Mouse (Mus musculus) adrenal gland, postnatal 14 days (tissue): Measurements from ENCODE around the gene Slk. TPM values are rescaled to one million over a fixed set of nuclear protein-coding genes. Genes with fewer than 3 reads are reported as not detected.

Experiments used
- DNase-seq: peaks from one replicate; pipeline ENCODE4 v3.0.0; 2021; ENCODE audit warnings: mixed read lengths
- total RNA-seq: library from RNA; stranded (reverse); gene quantifications from 2 replicates; pipeline ENCODE4 v1.2.3, GENCODE M21; 2021

The Slk gene
- total RNA-seq, 1 experiment from 2014 or later, result 49.7 TPM

- no peak for DNase-seq
These were observed 72.8 kb downstream of the Slk start for GRCm38 (mm10) chr19:47652255-47652654.

GRCm38 (mm10) chr19:47653173-47653572, 73.7 kb downstream of the Slk start:
- no peak for DNase-seq

- DNase-seq, result peak; percentile 62
These were observed 75.4 kb downstream of the Slk start for GRCm38 (mm10) chr19:47654896-47655295.

- DNase-seq, result peak; percentile 82
These were observed 79.5 kb downstream of the Slk start for GRCm38 (mm10) chr19:47658914-47659535.

GRCm38 (mm10) chr19:47659765-47660408, 80.4 kb downstream of the Slk start:
- DNase-seq, result no peak

- no peak for DNase-seq
These were observed 88.1 kb downstream of the Slk start for GRCm38 (mm10) chr19:47667601-47668000.

GRCm38 (mm10) chr19:47668399-47668798, 88.9 kb downstream of the Slk start:
- DNase-seq, result no peak

GRCm38 (mm10) chr19:47674419-47674818, 94.9 kb downstream of the Slk start:
- peak; percentile 57 for DNase-seq

- DNase-seq, result no peak
These were observed 99.2 kb downstream of the Slk start for GRCm38 (mm10) chr19:47678675-47679074.

GRCm38 (mm10) chr19:47689592-47689991, 110.1 kb downstream of the Slk start:
- DNase-seq, result no peak

GRCm38 (mm10) chr19:47691994-47692393, 112.5 kb downstream of the Slk start, which contains the start of gene Col17a1:
Gene Col17a1 (minus strand): TSS chr19:47692094.
- no peak for DNase-seq

Other genes starting within 250 kb of the Slk start
- gene Sh3pxd2a, start 115.3 kb upstream of the Slk start, total RNA-seq, result 107 and 136 TPM in 2 replicates
- 15.3 and 16.1 TPM in 2 replicates for gene Stn1, start 42.2 kb upstream of the Slk start, total RNA-seq
- 0.22 and 0.71 TPM in 2 replicates for gene Col17a1, start 112.4 kb downstream of the Slk start, total RNA-seq
- gene Sfr1, start 152.0 kb downstream of the Slk start, total RNA-seq, result 90.3 and 102 TPM in 2 replicates